Mouse (Mus musculus) myocyte (in vitro differentiated cells): Measurements from ENCODE around the gene Xrcc1.

Experiments used
- E2F4 ChIP-seq: IDR thresholded peaks from one replicate; pipeline ENCODE4 v1.6.1; 2011; ENCODE audit warnings: mild to moderate bottlenecking, control low read depth, moderate library complexity; ENCODE audit not compliant: insufficient read depth
- POLR2A ChIP-seq: IDR thresholded peaks from one replicate; pipeline ENCODE4 v1.6.1; 2011; ENCODE audit warnings: low read depth, mild to moderate bottlenecking, control low read depth, moderate library complexity; ENCODE audit not compliant: insufficient read length
- TCF12 ChIP-seq: IDR thresholded peaks from one replicate; pipeline ENCODE4 v1.6.1; 2011; ENCODE audit warnings: mild to moderate bottlenecking, control low read depth; ENCODE audit not compliant: poor library complexity, insufficient read depth, severe bottlenecking
- TCF3 ChIP-seq: IDR thresholded peaks from one replicate; pipeline ENCODE4 v1.6.1; 2011; ENCODE audit warnings: low read depth, control low read depth; ENCODE audit not compliant: insufficient read length
- USF1 ChIP-seq: IDR thresholded peaks from one replicate; pipeline ENCODE4 v1.6.1; 2011; ENCODE audit warnings: low read depth, mild to moderate bottlenecking, control low read depth, moderate library complexity

GRCm38 (mm10) chr7:24555786-24556185 lies 9.7 kb downstream of the Xrcc1 start:
- TF ChIP-seq TCF12 (no peak), POLR2A (no peak), USF1 (no peak), TCF3 (no peak), E2F4 (no peak)
